Mouse (Mus musculus) liver, adult 2 months (tissue): ENCODE results near the gene Mmp28. TPM values are rescaled to one million over a fixed set of nuclear protein-coding genes. Genes with fewer than 3 reads are reported as not detected.
A peak's percentile ranks its signal among the peaks of the same experiment; 100 is the strongest.

ENCODE experiments used
- DNase-seq: peaks from one replicate; pipeline ENCODE4 v3.0.0-alpha.2; 2011; ENCODE audit warnings: low read depth, low spot score; ENCODE audit errors: extremely low read depth
- H3K27ac ChIP-seq: fragments of 200-500 bp; replicated peaks from 2 replicates; pipeline ENCODE4 v1.5.1; 2012; ENCODE audit warnings: low read depth, mild to moderate bottlenecking, control low read depth, inconsistent platforms, low read length; ENCODE audit not compliant: insufficient read depth
- H3K27me3 ChIP-seq: fragments of 200-500 bp; 2 replicates; pipeline ENCODE4 v1.6.1; 2012; ENCODE audit warnings: mild to moderate bottlenecking, moderate library complexity, low read length, inconsistent platforms; ENCODE audit not compliant: control insufficient read depth, insufficient read depth
- H3K36me3 ChIP-seq: fragments of 200-500 bp; 2 replicates; pipeline ENCODE4 v1.6.1; 2012; ENCODE audit warnings: low read length, inconsistent platforms; ENCODE audit not compliant: control insufficient read depth, insufficient read depth
- H3K4me1 ChIP-seq: fragments of 200-500 bp; 2 replicates; pipeline ENCODE4 v1.6.1; 2011; ENCODE audit warnings: low read length; ENCODE audit not compliant: control insufficient read depth, insufficient read depth
- H3K4me3 ChIP-seq: fragments of 200-500 bp; 2 replicates; pipeline ENCODE4 v1.5.1; 2011; ENCODE audit warnings: low read depth, mild to moderate bottlenecking, control low read depth, low read length, moderate library complexity; ENCODE audit not compliant: insufficient read depth
- H3K79me2 ChIP-seq: fragments of 200-500 bp; 2 replicates; pipeline ENCODE4 v1.6.1; 2012; ENCODE audit warnings: inconsistent platforms, mild to moderate bottlenecking, low read length, moderate library complexity; ENCODE audit not compliant: control insufficient read depth, insufficient read depth
- H3K9ac ChIP-seq: fragments of 200-500 bp; 2 replicates; pipeline ENCODE4 v1.6.1; 2012; ENCODE audit warnings: low read depth, mild to moderate bottlenecking, control low read depth, inconsistent platforms, low read length
- CTCF ChIP-seq: fragments of 200-500 bp; IDR thresholded peaks from 2 replicates; pipeline ENCODE4 v1.5.1; 2011; ENCODE audit warnings: low read depth, low read length, control low read depth
- POLR2A ChIP-seq: fragments of 200-500 bp; IDR thresholded peaks from 2 replicates; pipeline ENCODE4 v1.6.1; 2011; ENCODE audit warnings: low read length, control low read depth; ENCODE audit not compliant: insufficient read depth; ENCODE audit errors: extremely low read depth
- WGBS: fragments of 180-500 bp; shearing (Covaris S2); methylation state at CpG from one replicate; pipeline ENCODE4 v1.1.7; 2018; 5-methylcytosine and 5-hydroxymethylcytosine counted together
- polyA plus RNA-seq: library from polyadenylated mRNA; depleted of rRNA; stranded (reverse); fragments of >200 nt; gene quantifications from 2 replicates; pipeline ENCODE4 v1.2.3, GENCODE M21; 2012
- total RNA-seq: library from RNA; depleted of rRNA; stranded (reverse); fragments of >200 nt; gene quantifications from 2 replicates; pipeline ENCODE4 v1.2.3, GENCODE M21; 2014

Gene Mmp28
- total and polyA plus RNA-seq, 2 experiments: 0.18 to 0.26 TPM

- Histone ChIP-seq H3K27ac (no peak overlapping the region), H3K79me2 (no peaks in the 10 kb centered on the region), H3K4me3 (no peak overlapping the region), H3K9ac (no peak overlapping the region), H3K27me3 (peaks cover 6% of the 10 kb centered on the region; the same call in 1 of the 2 replicates), H3K4me1 (peaks cover 3% of the 10 kb centered on the region; the same call in 1 of the 2 replicates), H3K36me3 (no peaks in the 10 kb centered on the region)
- no peak for DNase-seq
- TF ChIP-seq CTCF (no peak), POLR2A (no peak)
- 9% methylated on average over 7 of the region's 7 CpGs for WGBS
Measured at GRCm38 (mm10) chr11:83443824-83444223, 19.0 kb downstream of the Mmp28 start.

DNA sequence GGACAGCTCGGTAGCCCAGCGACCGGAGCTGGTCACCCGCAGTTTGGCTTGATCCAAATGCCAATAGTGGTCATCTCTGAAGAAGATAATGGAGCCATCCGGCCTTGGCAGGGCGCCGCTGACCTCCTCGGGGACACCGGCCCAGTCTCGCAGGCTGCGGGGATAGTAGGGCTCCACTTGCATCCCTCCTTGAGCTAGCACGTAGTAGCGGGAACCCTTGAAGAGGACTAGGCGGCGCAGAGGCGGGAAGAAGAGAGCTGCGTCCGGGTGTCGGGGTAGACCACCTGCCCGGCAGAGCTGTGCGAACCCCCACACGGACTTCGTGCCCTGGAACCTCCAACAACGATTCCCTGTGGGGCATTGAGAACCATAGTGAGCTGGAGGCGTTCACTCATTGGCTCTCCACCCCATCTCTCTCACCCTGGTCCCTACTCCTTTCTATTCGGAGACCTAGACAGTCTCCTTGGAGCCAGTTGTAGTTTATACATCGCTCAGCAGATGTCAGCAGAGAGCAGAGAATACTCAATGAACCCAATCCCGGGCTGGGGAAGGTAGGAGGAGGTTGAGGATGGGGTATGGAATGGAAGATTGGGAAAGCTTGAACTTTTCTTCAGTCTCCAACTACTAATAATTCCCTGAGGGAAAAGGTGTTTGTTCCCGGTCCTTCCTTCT, 20.1 kb downstream of the Mmp28 start:
- H3K27ac ChIP-seq: no peak overlapping the region
- peak; percentile 29 for DNase-seq
- H3K9ac ChIP-seq: no peak overlapping the region
- H3K27me3 ChIP-seq: peaks cover 6% of the 10 kb centered on the region; the same call in 1 of the 2 replicates
- no peak overlapping the region for H3K4me3 ChIP-seq
- H3K79me2 ChIP-seq: no peaks in the 10 kb centered on the region
- no peaks in the 10 kb centered on the region for H3K36me3 ChIP-seq
- 12% methylated on average over 29 of the region's 29 CpGs for WGBS
- H3K4me1 ChIP-seq: 0 out of 2 replicates have a peak, but pooled peaks cover 2% of the 10 kb centered on the region
- TF ChIP-seq POLR2A (no peak), CTCF (peak; percentile 52; the same call in 1 of the 2 replicates)

DNA sequence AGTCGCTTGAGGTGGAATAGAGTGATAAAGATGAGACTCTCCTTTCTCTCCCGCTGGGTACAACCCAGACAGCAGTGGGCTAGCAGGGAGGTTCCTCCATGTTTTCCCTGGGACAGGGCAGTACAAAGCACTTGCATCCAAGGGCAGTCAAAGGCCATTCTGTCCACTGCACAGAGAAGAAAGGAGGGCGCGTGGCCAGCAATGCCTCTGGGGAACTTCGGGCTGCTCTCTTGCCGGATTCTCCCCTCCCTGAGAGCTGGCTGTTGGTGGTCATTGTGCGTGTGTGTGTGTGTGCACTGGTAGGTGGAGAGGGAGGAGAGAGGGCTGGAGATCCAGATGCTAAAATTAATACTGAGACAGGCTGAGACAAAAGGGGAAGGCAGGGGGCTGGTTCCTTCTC, 21.6 kb downstream of the Mmp28 start:
- no peak overlapping the region for H3K27ac ChIP-seq
- 51% methylated on average over 7 of the region's 7 CpGs for WGBS
- no peak overlapping the region for H3K9ac ChIP-seq
- no peaks in the 10 kb centered on the region for H3K79me2 ChIP-seq
- H3K4me1 ChIP-seq: 0 out of 2 replicates have a peak, but pooled peaks cover 2% of the 10 kb centered on the region
- DNase-seq: no peak
- no peak overlapping the region for H3K4me3 ChIP-seq
- TF ChIP-seq POLR2A (no peak), CTCF (no peak)
- no peaks in the 10 kb centered on the region for H3K36me3 ChIP-seq
- peaks cover 6% of the 10 kb centered on the region; the same call in 1 of the 2 replicates for H3K27me3 ChIP-seq

DNA sequence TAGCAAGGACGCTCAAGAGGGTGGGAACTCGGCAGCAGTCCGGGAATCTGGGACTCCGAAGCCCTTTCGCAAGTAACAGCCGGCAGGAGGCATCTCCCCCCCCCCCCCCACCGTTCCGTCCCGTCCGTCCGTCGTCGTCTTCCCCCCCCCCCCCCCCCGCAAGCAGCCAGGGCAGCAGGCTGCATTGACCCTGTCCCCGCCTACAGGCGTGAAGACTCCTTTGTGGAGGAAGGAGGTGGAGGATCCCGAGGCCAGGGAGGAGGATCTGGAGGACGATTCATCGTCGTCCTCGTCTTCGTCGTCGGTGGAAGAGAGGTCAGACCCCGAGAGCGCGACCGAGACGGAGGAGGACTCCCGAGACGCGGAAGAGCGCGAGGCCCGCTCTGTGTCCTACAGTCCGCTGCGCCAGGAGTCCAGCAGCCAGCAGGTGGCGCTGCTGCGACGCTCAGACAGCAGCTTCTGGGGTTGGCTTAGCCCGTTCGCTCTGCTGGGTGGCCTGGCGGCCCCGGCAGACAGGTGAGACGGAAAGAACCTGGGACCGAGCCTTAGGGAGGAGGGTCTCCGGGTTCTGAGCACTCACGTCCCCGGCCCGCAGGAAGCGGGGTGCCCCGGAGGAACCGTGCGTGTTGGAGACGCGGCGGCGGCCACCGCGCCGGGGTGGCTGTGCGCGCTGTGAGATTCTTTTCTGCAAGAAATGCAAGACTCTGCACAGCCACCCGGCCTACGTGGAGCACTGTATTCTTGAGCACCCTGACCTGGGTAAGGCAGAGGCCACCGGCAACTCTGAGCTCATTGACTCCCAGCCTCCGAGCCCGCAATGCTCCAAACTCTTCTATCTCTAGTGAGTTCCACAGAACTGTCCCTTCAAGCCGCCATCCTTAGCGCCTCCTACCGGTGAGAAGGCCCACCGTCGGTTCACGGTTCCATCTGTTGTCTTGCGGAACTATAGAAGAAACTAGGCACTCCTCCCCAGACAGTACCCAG, 22.5 kb downstream of the Mmp28 start:
- H3K9ac ChIP-seq: peak overlapping the region; percentile 64
- H3K27me3 ChIP-seq: peaks cover 6% of the 10 kb centered on the region; the same call in 1 of the 2 replicates
- DNase-seq: peak; percentile 71
- H3K4me1 ChIP-seq: 0 out of 2 replicates have a peak, but pooled peaks cover 2% of the 10 kb centered on the region
- H3K79me2 ChIP-seq: no peaks in the 10 kb centered on the region
- peak; percentile 95 for TF ChIP-seq CTCF
- TF ChIP-seq POLR2A: no peak
- no peak overlapping the region for H3K27ac ChIP-seq
- H3K36me3 ChIP-seq: no peaks in the 10 kb centered on the region
- H3K4me3 ChIP-seq: peak overlapping the region; percentile 65
- under 1% methylated on average over 67 of the region's 75 CpGs for WGBS

DNA sequence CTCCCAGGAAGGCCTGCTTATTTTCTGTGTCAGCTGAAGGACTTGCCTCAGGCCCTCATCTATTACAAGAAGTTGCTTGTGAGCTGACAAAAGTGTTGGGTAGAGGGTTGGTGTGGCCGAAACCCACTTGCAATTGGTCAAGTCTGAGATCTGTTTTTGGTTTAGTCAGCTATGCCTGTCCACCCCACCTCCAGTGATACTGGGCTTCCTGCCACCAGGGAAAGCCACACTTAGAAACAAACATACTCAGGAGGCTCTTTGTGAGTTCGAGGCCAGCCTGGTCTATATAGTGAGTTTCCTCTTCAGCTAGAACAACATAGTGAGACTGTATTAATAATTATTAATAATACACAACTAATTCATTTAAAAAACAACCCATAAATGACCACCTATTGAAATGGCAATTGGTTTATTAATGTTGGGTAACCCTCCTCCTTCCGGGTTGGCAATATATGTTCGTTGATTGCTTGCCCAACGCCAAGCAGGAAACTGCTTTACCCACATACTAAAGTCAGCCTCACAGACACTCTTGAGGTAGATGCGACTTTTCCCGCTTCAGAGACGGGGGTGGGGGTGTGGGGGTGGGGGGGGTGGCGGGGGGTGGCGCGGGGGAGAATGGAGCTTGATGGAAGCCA, 23.3 kb downstream of the Mmp28 start:
- Histone ChIP-seq H3K4me3 (no peak overlapping the region), H3K79me2 (no peaks in the 10 kb centered on the region), H3K4me1 (0 out of 2 replicates have a peak, but pooled peaks cover 2% of the 10 kb centered on the region), H3K27me3 (peaks cover 6% of the 10 kb centered on the region; the same call in 1 of the 2 replicates), H3K36me3 (no peaks in the 10 kb centered on the region), H3K27ac (no peak overlapping the region), H3K9ac (no peak overlapping the region)
- TF ChIP-seq POLR2A: no peak
- no peak for TF ChIP-seq CTCF
- no peak for DNase-seq
- WGBS: 29% methylated on average over 11 of the region's 11 CpGs
